Mouse (Mus musculus): ENCODE measurements around the gene Gm3476. TPM values are rescaled to one million over a fixed set of nuclear protein-coding genes. Genes with fewer than 3 reads are reported as not detected.
"Not testable (repeated sequence)": the region's sequence is repeated elsewhere in the genome, so short reads cannot be mapped to it uniquely, and the experiment has no call there.

Gm3476 gene
- not detected in 2 replicates for polyA plus RNA-seq (2012; rRNA removed)

GRCm38 (mm10) chr14:6125707-6126106, at the start of gene Gm3476:
Gene Gm3476 (minus strand): TSS chr14:6125807.
- not testable (repeated sequence) for H3K27ac ChIP-seq (ENCODE audit: insufficient read depth, low read depth, low read length); DNase-seq; H3K4me3 ChIP-seq (ENCODE audit: insufficient read depth, low read depth, low read length); H3K36me3 ChIP-seq (ENCODE audit: control insufficient read depth, insufficient read depth, low read length); H3K4me1 ChIP-seq (ENCODE audit: control insufficient read depth, insufficient read depth, low read length); H3K27me3 ChIP-seq (replicated peaks; ENCODE audit: control insufficient read depth, insufficient read depth, low read length)
- whole genome bisulfite sequencing: no CpG with 5 or more reads among the region's 1 CpGs

GRCm38 (mm10) chr14:6163538-6163937, 37.9 kb upstream of the Gm3476 start:
- H3K36me3 ChIP-seq (ENCODE audit: control insufficient read depth, insufficient read depth, low read length); H3K27ac ChIP-seq (ENCODE audit: insufficient read depth, low read depth, low read length); H3K4me1 ChIP-seq (ENCODE audit: control insufficient read depth, insufficient read depth, low read length); H3K4me3 ChIP-seq (ENCODE audit: insufficient read depth, low read depth, low read length); H3K27me3 ChIP-seq (replicated peaks; ENCODE audit: control insufficient read depth, insufficient read depth, low read length): not testable (repeated sequence)
- 76% methylated on average over 6 of the region's 9 CpGs for WGBS
- peak; percentile 5 for DNase-seq

- not testable (repeated sequence) for DNase-seq; H3K27me3 ChIP-seq (replicated peaks; ENCODE audit: control insufficient read depth, insufficient read depth, low read length); H3K27ac ChIP-seq (ENCODE audit: insufficient read depth, low read depth, low read length); H3K4me1 ChIP-seq (ENCODE audit: control insufficient read depth, insufficient read depth, low read length); H3K36me3 ChIP-seq (ENCODE audit: control insufficient read depth, insufficient read depth, low read length); H3K4me3 ChIP-seq (ENCODE audit: insufficient read depth, low read depth, low read length)
- 100% methylated on average over 1 of the region's 1 CpGs for WGBS
These were observed 35.5 kb upstream of the Gm3476 start for GRCm38 (mm10) chr14:6161085-6161484.

GRCm38 (mm10) chr14:6108272-6108925, 17.2 kb downstream of the Gm3476 start, which contains the start of gene Gm3468:
Gene Gm3468 (minus strand): TSS chr14:6108665.
- H3K4me1 ChIP-seq (ENCODE audit: control insufficient read depth, insufficient read depth, low read length); H3K36me3 ChIP-seq (ENCODE audit: control insufficient read depth, insufficient read depth, low read length); H3K27me3 ChIP-seq (replicated peaks; ENCODE audit: control insufficient read depth, insufficient read depth, low read length); H3K27ac ChIP-seq (ENCODE audit: insufficient read depth, low read depth, low read length): not testable (repeated sequence)
- DNase-seq: peak; percentile 27
- 1% methylated on average over 50 of the region's 51 CpGs for WGBS
- peak within 1 kb of the TSS; percentile 39; the same call in 1 of the 2 replicates for H3K4me3 ChIP-seq (ENCODE audit: insufficient read depth, low read depth, low read length)

- 6% methylated on average over 9 of the region's 9 CpGs for WGBS
- H3K4me1 ChIP-seq (ENCODE audit: control insufficient read depth, insufficient read depth, low read length); DNase-seq; H3K4me3 ChIP-seq (ENCODE audit: insufficient read depth, low read depth, low read length); H3K36me3 ChIP-seq (ENCODE audit: control insufficient read depth, insufficient read depth, low read length); H3K27me3 ChIP-seq (replicated peaks; ENCODE audit: control insufficient read depth, insufficient read depth, low read length); H3K27ac ChIP-seq (ENCODE audit: insufficient read depth, low read depth, low read length): not testable (repeated sequence)
These were observed 18.1 kb downstream of the Gm3476 start for GRCm38 (mm10) chr14:6107500-6107899.

GRCm38 (mm10) chr14:6093842-6094241, 31.8 kb downstream of the Gm3476 start, which contains the start of gene Gm8206:
Gene Gm8206 (minus strand): TSS chr14:6093942.
- DNase-seq; H3K27me3 ChIP-seq (replicated peaks; ENCODE audit: control insufficient read depth, insufficient read depth, low read length); H3K4me3 ChIP-seq (ENCODE audit: insufficient read depth, low read depth, low read length); H3K27ac ChIP-seq (ENCODE audit: insufficient read depth, low read depth, low read length); H3K4me1 ChIP-seq (ENCODE audit: control insufficient read depth, insufficient read depth, low read length); H3K36me3 ChIP-seq (ENCODE audit: control insufficient read depth, insufficient read depth, low read length): not testable (repeated sequence)
- 94% methylated on average over 3 of the region's 3 CpGs for WGBS

- WGBS: 86% methylated on average over 4 of the region's 4 CpGs
- not testable (repeated sequence) for DNase-seq; H3K27ac ChIP-seq (ENCODE audit: insufficient read depth, low read depth, low read length); H3K4me1 ChIP-seq (ENCODE audit: control insufficient read depth, insufficient read depth, low read length); H3K36me3 ChIP-seq (ENCODE audit: control insufficient read depth, insufficient read depth, low read length); H3K4me3 ChIP-seq (ENCODE audit: insufficient read depth, low read depth, low read length); H3K27me3 ChIP-seq (replicated peaks; ENCODE audit: control insufficient read depth, insufficient read depth, low read length)
These were observed 67.4 kb downstream of the Gm3476 start, which contains the start of gene Gm6337 for GRCm38 (mm10) chr14:6058167-6058566. Gene Gm6337 (minus strand): TSS chr14:6058267.

Other genes starting within 250 kb of the Gm3476 start
- gene Gm8237, start 245.4 kb downstream of the Gm3476 start, polyA plus RNA-seq (2012; rRNA removed): not detected in 2 replicates
- gene Gm3248, start 164.1 kb downstream of the Gm3476 start, polyA plus RNA-seq (2012; rRNA removed): 0.04 TPM in 1 of 2 replicates, not detected in the other
- not detected in 2 replicates for gene Gm3453, start 146.7 kb downstream of the Gm3476 start, polyA plus RNA-seq (2012; rRNA removed)
- gene Gm6337, start 67.5 kb downstream of the Gm3476 start, polyA plus RNA-seq (2012; rRNA removed): not detected in 2 replicates
- not detected in 2 replicates for gene Gm8206, start 31.9 kb downstream of the Gm3476 start, polyA plus RNA-seq (2012; rRNA removed)
- gene Gm3468, start 17.1 kb downstream of the Gm3476 start, polyA plus RNA-seq (2012; rRNA removed): 0.05 TPM in 2 replicates
- not detected in 2 replicates for gene Gm21560, start 93.5 kb upstream of the Gm3476 start, polyA plus RNA-seq (2012; rRNA removed)
- gene Gm3411, start 161.4 kb upstream of the Gm3476 start, polyA plus RNA-seq (2012; rRNA removed): 0.16 TPM in 1 of 2 replicates, not detected in the other
- gene Gm21103, start 179.0 kb upstream of the Gm3476 start, polyA plus RNA-seq (2012; rRNA removed): not detected in 2 replicates
- gene Gm3618, start 217.9 kb upstream of the Gm3476 start, polyA plus RNA-seq (2012; rRNA removed): not detected in 2 replicates